Mouse (Mus musculus): ENCODE results near the gene Hexim2. TPM values are rescaled to one million over a fixed set of nuclear protein-coding genes. Genes with fewer than 3 reads are reported as not detected.

Gene Hexim2
- polyA plus RNA-seq (2015; fragmentation: Nextera tagmentation; extraction: Ambion mirVana) = 18.8 and 20.0 TPM in 2 replicates

DNA sequence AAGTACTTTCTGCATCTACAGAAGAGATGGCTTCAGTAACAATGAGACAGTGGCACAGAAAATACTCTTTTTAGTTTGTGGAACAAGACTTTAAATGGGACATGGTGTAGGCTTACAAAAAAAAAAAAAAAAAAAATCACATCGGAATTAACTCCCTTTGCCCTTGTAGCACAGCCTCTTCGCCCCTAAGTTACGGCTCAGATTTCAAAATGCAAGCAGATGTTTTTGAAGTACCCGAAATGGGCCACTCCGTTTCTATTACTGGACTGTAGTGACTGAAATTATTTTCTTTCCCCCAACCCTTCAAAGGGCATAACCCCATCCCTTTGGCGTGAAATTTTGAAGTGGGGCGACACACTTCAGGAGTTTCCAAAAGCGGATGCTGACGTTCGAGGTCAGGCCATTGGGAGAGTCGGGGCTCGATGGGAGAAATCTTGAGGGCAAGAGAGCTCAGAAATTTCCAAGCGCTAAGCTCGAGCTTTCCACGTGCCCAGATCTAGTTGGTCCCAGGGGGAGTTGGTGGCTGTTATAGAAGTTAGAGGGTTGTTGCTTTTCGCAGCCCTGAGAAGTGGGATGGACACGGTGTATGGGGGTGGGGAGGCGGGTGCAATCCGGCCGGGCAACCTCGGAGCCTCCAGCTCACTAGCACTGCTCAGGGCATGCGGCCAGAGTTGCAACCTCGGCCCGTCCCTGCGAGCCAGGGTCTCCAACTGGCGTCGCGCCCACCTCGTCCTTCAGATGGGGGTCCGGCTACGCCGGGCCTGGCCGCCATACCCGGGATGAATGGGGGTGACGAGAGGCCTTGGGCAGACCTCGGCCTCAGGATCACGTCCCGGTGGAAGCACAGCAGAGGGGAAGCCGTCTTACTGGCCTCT is at the start of gene Hexim2:
Hexim2 (plus strand) TSS at position 729 of the 875 bp plus-strand sequence.
- under 1% methylated on average over 39 of the region's 39 CpGs for WGBS
- Histone ChIP-seq H3K27ac (peak within 1 kb of the TSS; percentile 98), H3K9ac (replicated peaks) (peak within 1 kb of the TSS; percentile 100), H3K27me3 (no peaks in the 10 kb centered on the region), H3K9me3 (no peaks in the 10 kb centered on the region), H3K4me1 (replicated peaks) (peaks cover 37% of the 10 kb centered on the region), H3K4me2 (replicated peaks) (peak within 1 kb of the TSS; percentile 63), H3K4me3 (replicated peaks) (peak within 1 kb of the TSS; percentile 93), H3K36me3 (no peaks in the 10 kb centered on the region)
- peak; percentile 72 for ATAC-seq

DNA sequence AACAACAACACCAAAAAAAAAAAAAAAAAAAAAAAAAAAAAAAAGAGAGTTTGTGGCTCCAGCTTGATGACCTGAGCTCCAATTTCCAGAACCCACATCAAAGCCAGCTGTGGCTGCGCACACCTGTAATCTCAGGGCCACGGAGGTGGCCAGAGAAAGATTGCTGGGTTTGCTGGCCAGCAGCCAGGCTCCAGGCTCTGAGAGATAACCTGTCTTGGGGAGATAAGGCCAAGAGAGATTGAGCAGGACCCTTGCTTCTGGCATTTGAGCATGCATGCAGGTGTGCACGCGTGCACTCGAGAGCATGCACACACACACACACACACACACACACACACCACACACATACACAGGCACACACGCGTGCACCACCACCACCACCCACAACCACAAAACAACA is 38.9 kb upstream of the Hexim2 start:
- Histone ChIP-seq H3K9me3 (no peaks in the 10 kb centered on the region), H3K4me2 (replicated peaks) (no peak overlapping the region), H3K4me1 (replicated peaks) (peaks cover 8% of the 10 kb centered on the region), H3K27me3 (peaks cover 27% of the 10 kb centered on the region), H3K27ac (no peak overlapping the region), H3K9ac (replicated peaks) (no peak overlapping the region), H3K36me3 (no peaks in the 10 kb centered on the region), H3K4me3 (replicated peaks) (no peak overlapping the region)
- ATAC-seq = no peak
- 97% methylated on average over 7 of the region's 7 CpGs for WGBS

DNA sequence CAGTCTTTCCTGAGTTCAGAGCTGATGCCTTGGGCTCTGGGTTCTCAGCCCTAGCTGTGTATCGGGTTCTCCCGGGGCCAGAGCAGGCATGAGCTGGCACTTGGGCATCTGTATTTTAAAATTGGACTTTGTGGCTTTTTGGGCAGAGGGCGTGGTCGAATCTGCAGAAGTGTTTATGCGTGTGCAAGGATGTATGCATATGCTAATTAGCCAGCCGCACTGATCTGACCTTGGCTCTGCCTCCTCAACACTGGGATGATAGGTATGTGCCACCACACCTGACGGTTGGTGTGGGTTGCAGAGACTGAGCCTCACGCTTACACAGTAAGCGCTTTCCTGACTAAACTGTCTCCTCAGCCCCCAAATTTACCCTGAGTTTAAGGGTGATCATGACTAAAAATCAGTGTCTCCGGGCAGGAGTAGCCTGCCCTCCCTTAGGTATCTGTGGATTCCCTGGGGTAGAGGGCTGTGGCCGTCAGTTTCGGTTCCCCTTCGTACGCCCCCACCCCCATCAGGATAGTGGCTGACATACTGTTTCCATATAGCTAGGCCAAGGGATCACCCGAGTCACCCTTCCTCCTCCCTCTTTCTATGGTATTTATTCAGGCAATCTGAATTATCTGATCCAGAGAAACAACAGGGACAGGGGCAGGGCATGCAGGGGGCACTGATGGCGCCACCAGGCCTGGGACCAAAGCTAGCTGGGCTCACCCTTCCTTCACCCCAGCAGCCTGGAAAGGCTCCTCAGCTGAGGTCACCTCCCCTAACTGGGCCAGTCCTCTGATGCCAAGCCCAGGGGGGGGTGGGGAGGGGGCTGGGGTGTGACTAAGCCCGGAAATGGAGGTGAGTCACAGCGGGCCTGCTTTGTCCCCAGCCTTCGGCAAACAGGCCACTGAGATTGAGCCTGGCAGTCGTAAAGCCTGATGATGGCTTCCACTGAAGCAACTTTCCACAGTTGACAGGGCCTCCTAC is 38.1 kb upstream of the Hexim2 start:
- peaks cover 8% of the 10 kb centered on the region for H3K4me1 ChIP-seq (replicated peaks)
- H3K27me3 ChIP-seq = peaks cover 35% of the 10 kb centered on the region
- H3K27ac ChIP-seq = no peak overlapping the region
- 75% methylated on average over 20 of the region's 20 CpGs for WGBS
- no peaks in the 10 kb centered on the region for H3K36me3 ChIP-seq
- no peak overlapping the region for H3K4me2 ChIP-seq (replicated peaks)
- H3K4me3 ChIP-seq (replicated peaks) = no peak overlapping the region
- no peaks in the 10 kb centered on the region for H3K9me3 ChIP-seq
- ATAC-seq = no peak
- no peak overlapping the region for H3K9ac ChIP-seq (replicated peaks)

DNA sequence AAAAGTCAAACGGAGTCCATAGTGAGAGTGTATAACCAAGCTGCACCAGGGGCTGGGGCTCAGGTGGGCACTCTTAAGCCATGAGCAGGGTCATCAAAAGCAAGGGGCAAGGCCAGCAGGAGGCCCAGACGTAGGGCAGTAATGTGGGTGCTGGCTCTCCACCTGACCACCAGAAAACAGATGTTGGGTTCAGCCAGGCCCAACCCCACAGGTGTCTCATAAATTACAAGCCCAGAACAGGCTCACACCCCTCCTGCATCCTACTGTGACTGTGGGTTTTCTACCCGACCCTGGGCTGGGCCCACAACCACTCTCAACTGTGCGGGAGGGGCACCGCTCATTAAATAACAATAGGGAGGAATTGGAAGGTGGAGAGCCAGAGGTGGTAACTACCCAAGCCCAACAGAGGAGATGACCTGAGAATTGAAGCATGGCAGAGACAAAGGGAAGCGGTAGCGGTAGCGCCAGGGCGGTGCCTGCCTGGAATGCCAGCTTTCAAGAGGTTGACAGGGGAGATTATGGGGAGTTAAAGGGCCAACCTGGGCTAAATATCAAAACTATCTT is 37.0 kb upstream of the Hexim2 start:
- Histone ChIP-seq H3K4me3 (replicated peaks) (no peak overlapping the region), H3K9me3 (no peaks in the 10 kb centered on the region), H3K4me1 (replicated peaks) (peaks cover 8% of the 10 kb centered on the region), H3K4me2 (replicated peaks) (no peak overlapping the region), H3K27me3 (peaks cover 46% of the 10 kb centered on the region), H3K9ac (replicated peaks) (no peak overlapping the region), H3K36me3 (no peaks in the 10 kb centered on the region), H3K27ac (no peak overlapping the region)
- ATAC-seq = no peak
- 48% methylated on average over 9 of the region's 9 CpGs for WGBS

DNA sequence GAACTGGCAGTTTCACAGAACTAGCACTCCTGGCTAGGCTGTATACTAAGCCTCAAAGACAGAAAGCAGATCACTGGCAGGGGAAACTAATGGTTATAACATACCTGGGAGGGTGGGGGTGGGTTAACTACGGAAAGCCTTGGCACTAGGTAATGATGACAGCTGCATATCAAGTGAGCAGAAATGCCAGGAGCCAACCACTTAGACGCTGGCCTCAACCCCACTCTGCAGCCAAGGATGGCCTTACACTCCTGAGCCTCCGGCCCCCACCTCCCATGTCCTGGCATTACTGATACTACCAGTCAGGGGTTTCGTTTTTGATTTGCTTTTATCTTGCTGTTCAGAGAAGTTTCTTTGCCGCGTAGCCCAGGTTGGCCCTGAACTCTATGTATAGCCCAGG is 36.4 kb upstream of the Hexim2 start:
- H3K9ac ChIP-seq (replicated peaks) = no peak overlapping the region
- no peak overlapping the region for H3K4me2 ChIP-seq (replicated peaks)
- H3K4me1 ChIP-seq (replicated peaks) = peaks cover 8% of the 10 kb centered on the region
- WGBS = 98% methylated on average over 6 of the region's 6 CpGs
- H3K4me3 ChIP-seq (replicated peaks) = no peak overlapping the region
- peaks cover 52% of the 10 kb centered on the region for H3K27me3 ChIP-seq
- ATAC-seq = no peak
- no peaks in the 10 kb centered on the region for H3K36me3 ChIP-seq
- H3K9me3 ChIP-seq = no peaks in the 10 kb centered on the region
- H3K27ac ChIP-seq = no peak overlapping the region

DNA sequence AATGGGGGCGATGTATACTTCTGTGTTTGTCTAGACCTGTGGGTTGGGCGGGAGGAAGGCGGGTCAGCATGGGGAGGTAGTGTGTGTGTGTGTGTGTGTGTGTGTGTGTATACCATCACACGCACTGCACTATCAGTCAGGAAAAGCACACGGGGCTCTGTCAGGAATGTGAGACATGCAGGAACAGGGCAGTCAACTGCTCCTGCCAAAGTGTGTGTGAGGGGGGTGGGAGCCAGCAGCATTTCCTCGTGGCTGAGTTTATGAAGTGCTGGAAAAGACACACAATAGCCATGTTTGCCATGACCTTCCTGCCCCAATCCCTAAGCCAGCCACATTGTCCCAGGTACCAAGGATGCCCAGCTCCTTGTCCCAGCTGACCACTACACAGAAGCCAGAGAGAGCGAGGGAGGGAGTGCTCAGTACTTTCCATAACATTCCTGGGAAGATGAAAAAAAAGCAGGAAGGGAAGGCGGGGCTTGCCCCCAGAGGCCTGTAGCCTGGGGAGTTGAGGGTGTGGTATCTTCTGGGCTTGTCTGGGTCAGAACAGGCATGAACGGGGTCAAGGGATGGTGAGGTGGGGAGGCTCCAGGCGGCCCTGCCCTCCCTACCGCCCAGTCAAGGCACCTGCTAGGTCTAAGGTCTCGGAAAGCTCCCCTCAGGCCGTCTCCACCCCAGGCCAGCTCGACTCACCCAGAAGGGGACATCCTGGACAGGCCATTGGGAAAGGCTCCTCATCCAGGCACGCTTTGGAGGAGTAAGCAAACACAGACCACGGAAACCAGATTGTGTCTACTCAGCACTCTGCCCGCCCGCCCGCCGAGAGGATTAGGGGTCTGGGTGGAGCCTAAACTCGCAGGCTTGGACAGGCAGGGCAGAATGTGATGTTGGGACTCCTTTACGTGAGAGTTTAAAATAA is 35.0 kb upstream of the Hexim2 start:
- H3K9ac ChIP-seq (replicated peaks) = 0 out of 2 replicates have a peak overlapping the region, but pooled peaks have one; percentile 28
- H3K9me3 ChIP-seq = no peaks in the 10 kb centered on the region
- no peaks in the 10 kb centered on the region for H3K36me3 ChIP-seq
- no peak overlapping the region for H3K4me3 ChIP-seq (replicated peaks)
- peaks cover 66% of the 10 kb centered on the region for H3K27me3 ChIP-seq
- no peak for ATAC-seq
- H3K27ac ChIP-seq = no peak overlapping the region
- WGBS = 19% methylated on average over 22 of the region's 22 CpGs
- H3K4me2 ChIP-seq (replicated peaks) = peak overlapping the region; percentile 19; the same call in 1 of the 2 replicates
- peaks cover 22% of the 10 kb centered on the region for H3K4me1 ChIP-seq (replicated peaks)

DNA sequence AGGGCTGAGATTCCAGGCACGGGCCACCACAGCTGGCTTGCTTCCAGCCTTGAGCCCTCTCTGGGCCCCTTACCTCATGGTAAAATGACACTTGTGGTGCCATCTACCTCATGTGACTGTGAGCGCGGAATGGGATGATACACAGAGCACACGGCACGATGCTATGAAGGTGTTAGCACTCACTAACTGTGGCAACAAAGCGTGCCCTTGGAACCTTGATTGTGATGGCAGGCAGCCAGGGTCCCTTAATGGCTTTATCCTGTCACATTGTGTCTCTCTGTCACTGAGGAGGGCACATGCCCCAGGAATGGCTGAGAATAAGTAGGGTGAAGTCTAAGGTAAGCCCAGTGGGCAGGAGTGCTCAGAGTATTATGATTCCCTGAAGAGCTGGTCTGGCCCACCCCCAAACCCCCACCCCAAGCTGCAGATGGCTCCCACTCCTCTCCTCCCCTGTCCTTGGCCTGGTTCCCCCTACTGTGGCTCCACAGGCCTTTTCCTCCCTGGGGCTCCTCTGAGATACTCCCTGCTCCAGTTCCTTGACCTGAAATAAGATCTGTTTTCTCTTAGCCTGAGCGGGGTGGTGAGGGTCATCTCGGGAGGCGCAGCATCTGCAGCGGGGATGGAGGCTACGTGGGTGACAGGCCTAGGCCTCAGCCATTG is 33.6 kb upstream of the Hexim2 start:
- H3K27me3 ChIP-seq = peaks cover 73% of the 10 kb centered on the region

DNA sequence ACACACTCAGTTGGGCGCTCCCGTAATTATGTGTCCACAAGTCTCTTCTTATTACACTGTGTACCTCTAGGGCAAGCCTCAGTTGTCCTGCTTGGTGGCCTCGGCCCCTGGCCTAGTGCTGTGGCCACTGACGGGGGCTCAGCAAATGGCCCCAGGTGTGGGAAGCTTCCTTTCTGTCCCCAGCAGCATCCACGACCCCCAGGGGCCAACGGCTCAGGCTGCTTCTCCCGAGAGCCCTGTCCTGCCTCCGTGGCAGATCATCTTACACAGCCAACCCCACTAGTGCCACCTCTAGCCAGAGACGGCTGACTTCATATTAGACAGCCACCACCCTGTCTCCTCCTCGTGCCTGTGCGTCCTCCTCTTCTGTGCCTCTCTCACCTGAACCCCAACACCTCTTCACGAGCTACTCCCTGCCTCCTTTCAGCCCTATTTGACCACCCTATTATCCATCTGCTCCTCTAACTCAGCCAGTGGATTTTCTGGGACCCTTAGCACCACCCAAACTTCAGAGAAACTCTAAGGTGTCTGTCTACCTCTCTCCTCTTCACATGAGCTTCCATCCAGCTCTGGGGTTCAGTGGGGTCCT is 32.8 kb upstream of the Hexim2 start:
- H3K9ac ChIP-seq (replicated peaks) = no peak overlapping the region
- H3K9me3 ChIP-seq = no peaks in the 10 kb centered on the region
- H3K4me1 ChIP-seq (replicated peaks) = peaks cover 30% of the 10 kb centered on the region
- no peaks in the 10 kb centered on the region for H3K36me3 ChIP-seq
- no peak for ATAC-seq
- peaks cover 77% of the 10 kb centered on the region for H3K27me3 ChIP-seq
- H3K27ac ChIP-seq = no peak overlapping the region
- no peak overlapping the region for H3K4me3 ChIP-seq (replicated peaks)
- H3K4me2 ChIP-seq (replicated peaks) = no peak overlapping the region
- 56% methylated on average over 12 of the region's 12 CpGs for WGBS

More for the DNA sequence above, 33.6 kb upstream of the Hexim2 start:
- 70% methylated on average over 11 of the region's 11 CpGs for WGBS
- Histone ChIP-seq H3K4me1 (replicated peaks) (peaks cover 30% of the 10 kb centered on the region), H3K4me3 (replicated peaks) (no peak overlapping the region), H3K4me2 (replicated peaks) (no peak overlapping the region), H3K36me3 (no peaks in the 10 kb centered on the region), H3K9ac (replicated peaks) (no peak overlapping the region), H3K9me3 (no peaks in the 10 kb centered on the region), H3K27ac (no peak overlapping the region)
- ATAC-seq = no peak

DNA sequence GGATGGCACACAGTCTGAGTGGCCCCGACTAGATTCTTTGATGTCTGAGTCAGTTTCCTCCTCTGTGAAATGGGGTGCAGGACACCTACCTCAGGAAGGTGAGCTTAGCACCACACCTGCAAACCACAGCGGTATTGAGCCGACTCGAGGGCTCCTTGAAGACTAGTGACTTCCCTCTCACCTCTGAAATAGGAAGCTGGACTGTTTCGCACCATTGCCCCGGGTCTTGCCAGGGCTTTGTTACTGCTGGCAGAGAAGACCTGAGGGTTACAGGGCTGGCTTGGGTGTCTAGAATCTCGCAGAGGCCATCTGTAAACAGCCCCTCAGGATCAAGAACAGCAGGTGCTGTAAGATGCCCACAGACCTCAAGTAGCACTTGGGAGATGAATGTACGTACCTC is 31.9 kb upstream of the Hexim2 start:
- Histone ChIP-seq H3K4me1 (replicated peaks) (peaks cover 30% of the 10 kb centered on the region), H3K4me2 (replicated peaks) (no peak overlapping the region), H3K9me3 (no peaks in the 10 kb centered on the region), H3K9ac (replicated peaks) (no peak overlapping the region), H3K4me3 (replicated peaks) (no peak overlapping the region), H3K27ac (no peak overlapping the region), H3K36me3 (no peaks in the 10 kb centered on the region), H3K27me3 (peaks cover 74% of the 10 kb centered on the region)
- no peak for ATAC-seq
- whole genome bisulfite sequencing = 77% methylated on average over 8 of the region's 8 CpGs

DNA sequence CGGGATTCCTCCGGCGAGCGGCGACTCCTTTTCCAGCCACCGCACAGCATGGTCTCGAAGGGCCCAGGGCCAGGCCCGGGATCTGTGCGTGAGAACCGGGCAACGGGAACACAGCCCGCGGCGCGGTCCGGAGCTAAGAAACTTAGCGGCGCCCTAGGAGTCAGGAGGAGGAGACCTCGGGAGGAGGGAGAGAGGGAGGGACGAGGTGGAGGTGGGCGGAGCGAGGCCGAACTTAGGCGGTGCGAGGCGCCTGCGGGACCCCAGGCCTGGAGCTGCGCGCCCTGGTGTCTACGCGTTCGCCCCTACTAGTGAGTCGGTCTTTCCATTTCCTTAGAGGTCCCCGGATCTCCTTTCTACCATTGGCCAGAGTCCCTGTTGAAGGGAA is 30.8 kb upstream of the Hexim2 start, which contains the start of the genes Plcd3 and Acbd4:
Plcd3 (minus strand) TSS at position 178 of the 385 bp plus-strand sequence.
Acbd4 (plus strand) TSS at position 202 of the 385 bp plus-strand sequence.
- under 1% methylated on average over 34 of the region's 34 CpGs for WGBS
- Histone ChIP-seq H3K4me3 (replicated peaks) (peak within 1 kb of the TSS; percentile 47), H3K36me3 (no peaks in the 10 kb centered on the region), H3K9me3 (no peaks in the 10 kb centered on the region), H3K27me3 (peaks cover 64% of the 10 kb centered on the region), H3K27ac (no peak within 1 kb of the TSS), H3K9ac (replicated peaks) (peak within 1 kb of the TSS; percentile 43), H3K4me1 (replicated peaks) (peaks cover 30% of the 10 kb centered on the region), H3K4me2 (replicated peaks) (peak within 1 kb of the TSS; percentile 73)
- peak; percentile 29 for ATAC-seq

Measured in midbrain, embryonic 13.5 days (tissue).